ENCODE assay signal across 8 mouse cellular contexts in the genomic region with DNA sequence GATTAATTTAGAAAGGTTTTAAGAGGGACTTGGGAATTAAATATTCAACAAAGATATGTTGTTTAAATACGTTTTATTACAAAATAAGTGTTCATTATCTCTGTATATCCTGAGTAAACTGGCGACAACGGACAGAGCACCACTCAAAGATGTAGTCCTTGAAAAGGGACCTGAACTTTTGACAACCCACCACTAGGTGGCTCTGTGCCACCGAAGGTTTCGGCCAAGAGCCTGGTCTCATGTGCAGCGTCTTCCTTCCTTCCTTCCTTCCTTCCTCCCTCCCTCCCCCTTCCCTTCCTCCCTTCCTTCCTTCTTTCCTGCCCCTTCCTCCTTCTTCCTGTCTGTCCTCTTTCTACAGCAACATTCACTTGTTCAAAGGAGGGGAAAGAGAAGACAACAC. TPM values are rescaled to one million over a fixed set of nuclear protein-coding genes. Genes with fewer than 3 reads are reported as not detected.
A peak's percentile ranks its signal among the peaks of the same experiment; 100 is the strongest.
DNase-seq lines count a peak whose midpoint lies in the region; ATAC-seq lines count a peak whose summit lies in the region.

No protein-coding gene starts in this region.

- no peak overlapping the region for H3K9ac ChIP-seq in forebrain, embryonic 14.5 days (ENCODE audit: low read length)
- H3K9ac ChIP-seq in midbrain, embryonic 13.5 days (replicated peaks) = no peak overlapping the region

- H3K36me3 ChIP-seq in forebrain, embryonic 14.5 days (ENCODE audit: control insufficient read depth, insufficient read depth, low read length) = no peaks in the 10 kb centered on the region
- H3K36me3 ChIP-seq in midbrain, embryonic 13.5 days = no peaks in the 10 kb centered on the region

- H3K9me3 ChIP-seq in forebrain, embryonic 14.5 days (replicated peaks; ENCODE audit: control insufficient read depth, low read length) = no peaks in the 10 kb centered on the region
- H3K9me3 ChIP-seq in midbrain, embryonic 13.5 days = no peaks in the 10 kb centered on the region

- no peak overlapping the region for H3K27ac ChIP-seq in forebrain, embryonic 14.5 days (ENCODE audit: low read depth, low read length)
- H3K27ac ChIP-seq in midbrain, embryonic 13.5 days = no peak overlapping the region

- ATAC-seq in forebrain, embryonic 14.5 days = peak; percentile 76
- ATAC-seq in midbrain, embryonic 13.5 days = peak; percentile 68

- H3K4me3 ChIP-seq in forebrain, embryonic 14.5 days (ENCODE audit: low read depth, low read length) = no peak overlapping the region
- no peak overlapping the region for H3K4me3 ChIP-seq in midbrain, embryonic 13.5 days (replicated peaks)

- WGBS in forebrain, embryonic 14.5 days = under 1% methylated on average over 6 of the region's 6 CpGs
- 2% methylated on average over 6 of the region's 6 CpGs for WGBS in midbrain, embryonic 13.5 days

- H3K4me1 ChIP-seq in forebrain, embryonic 14.5 days (ENCODE audit: control insufficient read depth, insufficient read depth, low read length) = no peaks in the 10 kb centered on the region
- H3K4me1 ChIP-seq in midbrain, embryonic 13.5 days (replicated peaks) = no peaks in the 10 kb centered on the region

- peak; percentile 68 for DNase-seq in layer of hippocampus, adult 11-12 months (ENCODE audit: low spot score)
- no peak for DNase-seq in layer of hippocampus, adult 9-10 months (ENCODE audit: low spot score)
- DNase-seq in cerebellum, adult 11 months = peak; percentile 51
- DNase-seq in forebrain, embryonic 14.5 days (ENCODE audit: low spot score) = peak; percentile 88
- peak; percentile 75 for DNase-seq in hindlimb bud, embryonic 11.5 days (ENCODE audit: extremely low spot score, low read depth, low spot score)
- DNase-seq in left cerebral cortex, postnatal 14 days (ENCODE audit: low spot score in 2 of 2) = peak; percentile 54 to 84
- DNase-seq in spleen, postnatal 14 days (ENCODE audit: low spot score in 2 of 2) = peak; percentile 14 to 58

- no peaks in the 10 kb centered on the region for H3K27me3 ChIP-seq in forebrain, embryonic 14.5 days (replicated peaks; ENCODE audit: control insufficient read depth, insufficient read depth, low read length)
- no peaks in the 10 kb centered on the region for H3K27me3 ChIP-seq in midbrain, embryonic 13.5 days

- H3K4me2 ChIP-seq in forebrain, embryonic 14.5 days (ENCODE audit: low read length) = no peak overlapping the region
- no peak overlapping the region for H3K4me2 ChIP-seq in midbrain, embryonic 13.5 days (replicated peaks)

- intact Hi-C loops in left cerebral cortex, postnatal 14 days (cut with DNase I) = loop anchor here (5.0 kb wide), 3 partner anchors 181 to 271 kb away; no protein-coding TSS in a partner anchor

RNA-seq across cellular contexts. Expression of a gene that starts 13.1 kb away (rescaled TPM):
- 43.6 and 50.5 TPM in 2 replicates for polyA plus RNA-seq in forebrain, embryonic 14.5 days (2014; fragmentation: Nextera tagmentation; extraction: Ambion mirVana)
- total RNA-seq in left cerebral cortex, postnatal 14 days (2021) = 1 to 10 TPM; 1.4 to 1.6 TPM
- polyA plus RNA-seq in midbrain, embryonic 13.5 days (2015; fragmentation: Nextera tagmentation; extraction: Ambion mirVana) = 51.8 and 58.9 TPM in 2 replicates

RNA-seq across cellular contexts. Expression of a gene that starts 27.1 kb away (rescaled TPM):
- 1.1 and 1.7 TPM in 2 replicates for polyA plus RNA-seq in forebrain, embryonic 14.5 days (2014; fragmentation: Nextera tagmentation; extraction: Ambion mirVana)
- 10 to 100 TPM; 10.3 to 11.5 TPM for total RNA-seq in left cerebral cortex, postnatal 14 days (2021)
- polyA plus RNA-seq in midbrain, embryonic 13.5 days (2015; fragmentation: Nextera tagmentation; extraction: Ambion mirVana) = 1.5 and 2.3 TPM in 2 replicates
